Mouse (Mus musculus) neural tube, embryonic 12.5 days (tissue): Measurements from ENCODE around the gene Timm10. TPM values are rescaled to one million over a fixed set of nuclear protein-coding genes. Genes with fewer than 3 reads are reported as not detected.

Source experiments
- ATAC-seq: fragments of 200-750 bp; cut with Nextera tagmentation; 2 replicates; pipeline ENCODE4 v1.8.0; 2017; ENCODE audit warnings: low read depth, mild to moderate bottlenecking, moderate TSS enrichment, moderate library complexity; ENCODE audit not compliant: low FRiP score
- H3K27ac ChIP-seq: fragments of 300-500 bp; sonication (generic); 2 replicates; pipeline ENCODE4 v1.5.1; 2016
- H3K27me3 ChIP-seq: fragments of 300-500 bp; sonication (generic); replicated peaks from 2 replicates; pipeline ENCODE4 v1.6.1; 2016; ENCODE audit warnings: mild to moderate bottlenecking
- H3K36me3 ChIP-seq: fragments of 300-500 bp; sonication (generic); 2 replicates; pipeline ENCODE4 v1.6.1; 2016; ENCODE audit warnings: mild to moderate bottlenecking
- H3K4me1 ChIP-seq: fragments of 300-500 bp; sonication (generic); 2 replicates; pipeline ENCODE4 v1.6.1; 2016
- H3K4me2 ChIP-seq: fragments of 300-500 bp; sonication (generic); replicated peaks from 2 replicates; pipeline ENCODE4 v1.6.1; 2016; ENCODE audit warnings: mild to moderate bottlenecking
- H3K4me3 ChIP-seq: fragments of 300-500 bp; sonication (generic); 2 replicates; pipeline ENCODE4 v1.5.1; 2016
- H3K9ac ChIP-seq: fragments of 300-500 bp; sonication (generic); 2 replicates; pipeline ENCODE4 v1.6.1; 2016; ENCODE audit warnings: mild to moderate bottlenecking
- H3K9me3 ChIP-seq: fragments of 300-500 bp; sonication (generic); 2 replicates; pipeline ENCODE4 v1.6.1; 2016; ENCODE audit warnings: mild to moderate bottlenecking
- WGBS: fragments of 180-500 bp; shearing (Covaris S2); methylation state at CpG from one replicate; pipeline ENCODE4 v1.1.7; 2016; 5-methylcytosine and 5-hydroxymethylcytosine counted together
- polyA plus RNA-seq: library from polyadenylated mRNA; unstranded; fragments of >200 nt; fragmentation: Nextera tagmentation; extraction: Ambion mirVana; gene quantifications from 2 replicates; pipeline ENCODE4 v1.2.1, GENCODE M21; 2016

Timm10 gene
- polyA plus RNA-seq, 1 experiment from 2014 or later, result 37.6 TPM

- H3K4me3 ChIP-seq, result no peak overlapping the region
- H3K4me2 ChIP-seq, result no peak overlapping the region
- H3K27ac ChIP-seq, result no peak overlapping the region
- WGBS, result 92% methylated on average over 1 of the region's 1 CpGs
- peaks cover 6% of the 10 kb centered on the region for H3K27me3 ChIP-seq
- no peaks in the 10 kb centered on the region for H3K9me3 ChIP-seq
- H3K36me3 ChIP-seq, result no peaks in the 10 kb centered on the region
- peaks cover 14% of the 10 kb centered on the region; the same call in 1 of the 2 replicates for H3K4me1 ChIP-seq
- ATAC-seq, result no peak
- H3K9ac ChIP-seq, result no peak overlapping the region
Observed at GRCm38 (mm10) chr2:84845226-84845625, 18.4 kb downstream of the Timm10 start.

GRCm38 (mm10) chr2:84850407-84851129 lies 23.8 kb downstream of the Timm10 start:
- no peak for ATAC-seq
- peak overlapping the region; percentile 36; the same call in 1 of the 2 replicates for H3K4me2 ChIP-seq

GRCm38 (mm10) chr2:84851130-84852040 lies 24.6 kb downstream of the Timm10 start:
- H3K4me2 ChIP-seq, result peak overlapping the region; percentile 36
- no peak overlapping the region for H3K27ac ChIP-seq

More at GRCm38 (mm10) chr2:84850407-84851129, 23.8 kb downstream of the Timm10 start:
- Histone ChIP-seq H3K4me1 (peaks cover 7% of the 10 kb centered on the region; the same call in 1 of the 2 replicates), H3K27ac (no peak overlapping the region), H3K4me3 (no peak overlapping the region), H3K27me3 (no peaks in the 10 kb centered on the region), H3K9me3 (no peaks in the 10 kb centered on the region), H3K36me3 (no peaks in the 10 kb centered on the region), H3K9ac (no peak overlapping the region)
- 63% methylated on average over 7 of the region's 7 CpGs for WGBS

GRCm38 (mm10) chr2:84855732-84856131 lies 28.9 kb downstream of the Timm10 start:
- H3K36me3 ChIP-seq, result no peaks in the 10 kb centered on the region
- H3K4me3 ChIP-seq, result no peak overlapping the region
- no peak overlapping the region for H3K27ac ChIP-seq
- no peak overlapping the region for H3K4me2 ChIP-seq
- H3K27me3 ChIP-seq, result no peaks in the 10 kb centered on the region
- no peak overlapping the region for H3K9ac ChIP-seq
- peak; percentile 62; the same call in 1 of the 2 replicates for ATAC-seq
- no peaks in the 10 kb centered on the region for H3K9me3 ChIP-seq
- H3K4me1 ChIP-seq, result peaks cover 7% of the 10 kb centered on the region; the same call in 1 of the 2 replicates
- WGBS, result 83% methylated on average over 2 of the region's 2 CpGs

More at GRCm38 (mm10) chr2:84851130-84852040, 24.6 kb downstream of the Timm10 start:
- H3K9me3 ChIP-seq, result no peaks in the 10 kb centered on the region
- 29% methylated on average over 23 of the region's 23 CpGs for WGBS
- H3K9ac ChIP-seq, result no peak overlapping the region
- H3K36me3 ChIP-seq, result no peaks in the 10 kb centered on the region
- H3K27me3 ChIP-seq, result no peaks in the 10 kb centered on the region
- peaks cover 7% of the 10 kb centered on the region; the same call in 1 of the 2 replicates for H3K4me1 ChIP-seq
- peak; percentile 48; the same call in 1 of the 2 replicates for ATAC-seq
- H3K4me3 ChIP-seq, result no peak overlapping the region

GRCm38 (mm10) chr2:84858551-84858950 lies 31.8 kb downstream of the Timm10 start:
- no peak overlapping the region for H3K4me3 ChIP-seq
- H3K9ac ChIP-seq, result no peak overlapping the region
- no peak overlapping the region for H3K4me2 ChIP-seq
- H3K9me3 ChIP-seq, result no peaks in the 10 kb centered on the region
- no peak for ATAC-seq
- peaks cover 5% of the 10 kb centered on the region; the same call in 1 of the 2 replicates for H3K36me3 ChIP-seq
- no peaks in the 10 kb centered on the region for H3K27me3 ChIP-seq
- H3K27ac ChIP-seq, result no peak overlapping the region
- WGBS, result 85% methylated on average over 1 of the region's 1 CpGs
- no peaks in the 10 kb centered on the region for H3K4me1 ChIP-seq

- no peak for ATAC-seq
Observed at GRCm38 (mm10) chr2:84859991-84860780, 33.4 kb downstream of the Timm10 start.

GRCm38 (mm10) chr2:84861430-84861829 lies 34.6 kb downstream of the Timm10 start:
- 90% methylated on average over 3 of the region's 3 CpGs for WGBS
- Histone ChIP-seq H3K9me3 (no peaks in the 10 kb centered on the region), H3K4me3 (no peak overlapping the region), H3K9ac (no peak overlapping the region), H3K36me3 (peaks cover 5% of the 10 kb centered on the region; the same call in 1 of the 2 replicates), H3K27me3 (peaks cover 10% of the 10 kb centered on the region), H3K27ac (no peak overlapping the region), H3K4me2 (no peak overlapping the region), H3K4me1 (peaks cover 11% of the 10 kb centered on the region)
- ATAC-seq, result no peak

More at GRCm38 (mm10) chr2:84859991-84860780, 33.4 kb downstream of the Timm10 start:
- no peaks in the 10 kb centered on the region for H3K4me1 ChIP-seq
- no peaks in the 10 kb centered on the region for H3K27me3 ChIP-seq
- H3K9ac ChIP-seq, result no peak overlapping the region
- no peaks in the 10 kb centered on the region for H3K9me3 ChIP-seq
- peaks cover 5% of the 10 kb centered on the region; the same call in 1 of the 2 replicates for H3K36me3 ChIP-seq
- H3K4me3 ChIP-seq, result no peak overlapping the region
- H3K4me2 ChIP-seq, result no peak overlapping the region
- WGBS, result 94% methylated on average over 7 of the region's 7 CpGs
- no peak overlapping the region for H3K27ac ChIP-seq

- Histone ChIP-seq H3K9me3 (no peaks in the 10 kb centered on the region), H3K36me3 (peaks cover 5% of the 10 kb centered on the region; the same call in 1 of the 2 replicates)
Observed at GRCm38 (mm10) chr2:84862231-84862630, 35.4 kb downstream of the Timm10 start.

GRCm38 (mm10) chr2:84865616-84866571 lies 39.1 kb downstream of the Timm10 start:
- H3K36me3 ChIP-seq, result peaks cover 5% of the 10 kb centered on the region; the same call in 1 of the 2 replicates
- H3K9ac ChIP-seq, result peak overlapping the region; percentile 57; the same call in 1 of the 2 replicates
- peak overlapping the region; percentile 82 for H3K4me2 ChIP-seq
- ATAC-seq, result peak; percentile 63
- H3K27ac ChIP-seq, result no peak overlapping the region
- WGBS, result 2% methylated on average over 47 of the region's 47 CpGs
- no peaks in the 10 kb centered on the region for H3K9me3 ChIP-seq
- peaks cover 54% of the 10 kb centered on the region for H3K27me3 ChIP-seq
- peaks cover 12% of the 10 kb centered on the region for H3K4me1 ChIP-seq
- H3K4me3 ChIP-seq, result peak overlapping the region; percentile 32

More at GRCm38 (mm10) chr2:84862231-84862630, 35.4 kb downstream of the Timm10 start:
- Histone ChIP-seq H3K27ac (no peak overlapping the region), H3K9ac (no peak overlapping the region), H3K4me1 (peaks cover 12% of the 10 kb centered on the region), H3K4me3 (no peak overlapping the region), H3K27me3 (peaks cover 18% of the 10 kb centered on the region), H3K4me2 (no peak overlapping the region)
- 85% methylated on average over 3 of the region's 3 CpGs for WGBS
- ATAC-seq, result no peak

GRCm38 (mm10) chr2:84868521-84868943 lies 41.7 kb downstream of the Timm10 start:
- Histone ChIP-seq H3K27me3 (peaks cover 81% of the 10 kb centered on the region), H3K36me3 (no peaks in the 10 kb centered on the region), H3K27ac (no peak overlapping the region), H3K4me3 (no peak overlapping the region), H3K9ac (no peak overlapping the region), H3K4me1 (peaks cover 22% of the 10 kb centered on the region), H3K4me2 (no peak overlapping the region), H3K9me3 (no peaks in the 10 kb centered on the region)
- 10% methylated on average over 5 of the region's 5 CpGs for WGBS
- no peak for ATAC-seq
